Mouse (Mus musculus): ENCODE measurements around the gene Plk2.
"Not testable (repeated sequence)": the region's sequence is repeated elsewhere in the genome, so short reads cannot be mapped to it uniquely, and the experiment has no call there.

Gene Plk2

DNA sequence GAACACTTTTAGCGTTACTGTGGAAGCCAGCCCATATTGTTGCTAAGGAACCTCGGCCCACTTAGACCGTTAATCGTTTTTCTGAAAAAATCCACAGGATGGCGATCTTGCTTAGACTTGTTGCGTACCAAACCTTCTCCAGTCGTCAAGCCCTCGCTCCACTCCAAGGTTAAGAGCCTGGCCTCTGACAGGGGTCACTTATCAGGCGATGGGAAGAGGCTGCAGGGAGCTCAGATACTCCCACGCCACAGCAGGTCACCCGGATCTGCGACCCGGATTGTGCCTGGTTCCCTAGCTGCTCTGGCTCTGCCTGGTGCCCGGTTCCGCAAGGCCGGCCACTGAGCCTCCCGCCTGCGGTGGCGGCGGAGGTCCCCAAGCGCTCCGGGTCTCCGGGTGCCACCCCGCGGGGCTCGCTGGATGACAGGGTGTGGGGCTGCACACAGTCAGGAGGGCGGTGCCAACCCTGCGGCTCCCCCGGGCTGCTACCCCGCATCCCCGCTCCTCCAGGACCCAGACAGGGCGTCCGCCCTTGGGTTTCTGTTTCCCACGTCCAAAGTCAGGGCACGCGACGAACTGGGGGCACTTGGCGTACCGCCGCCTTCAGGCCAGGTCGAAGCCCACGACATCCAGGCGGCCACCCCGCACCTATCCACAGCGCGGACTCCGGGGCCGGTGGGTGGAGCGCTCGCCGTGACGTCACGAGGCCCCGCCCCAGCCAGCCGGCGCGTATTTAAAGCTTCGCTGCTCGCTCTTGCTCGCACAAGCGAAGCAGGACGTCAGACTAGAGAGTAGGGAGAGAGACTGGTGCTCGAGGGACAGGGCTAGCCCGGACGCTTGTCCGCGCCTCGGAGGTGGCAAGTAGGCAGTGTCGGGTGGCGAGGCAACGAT is at the start of gene Plk2:
Gene Plk2, plus strand, starts transcription at position 756 of the 888 bp plus-strand sequence.
- peak; percentile 79 to 82 for DNase-seq

DNA sequence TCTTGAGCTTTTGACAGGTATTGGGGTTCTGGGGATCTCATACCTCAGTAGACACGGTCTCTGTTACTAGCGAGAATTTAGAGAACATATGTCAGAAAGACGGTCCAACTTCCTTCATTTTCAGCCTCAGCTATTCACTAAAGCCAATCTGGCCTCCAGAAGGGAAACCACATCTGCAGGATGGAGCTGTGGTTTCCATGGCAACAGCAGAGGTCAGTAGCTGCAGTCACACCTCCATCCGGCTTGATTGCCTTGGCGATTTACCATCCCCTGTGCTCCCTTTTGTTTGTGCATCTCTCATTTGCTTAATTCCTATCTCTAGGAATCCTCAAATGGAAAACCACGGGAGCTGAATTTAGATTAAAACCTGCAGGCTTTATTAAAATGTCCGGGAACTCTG is 48.1 kb upstream of the Plk2 start:
- no peak for DNase-seq

DNA sequence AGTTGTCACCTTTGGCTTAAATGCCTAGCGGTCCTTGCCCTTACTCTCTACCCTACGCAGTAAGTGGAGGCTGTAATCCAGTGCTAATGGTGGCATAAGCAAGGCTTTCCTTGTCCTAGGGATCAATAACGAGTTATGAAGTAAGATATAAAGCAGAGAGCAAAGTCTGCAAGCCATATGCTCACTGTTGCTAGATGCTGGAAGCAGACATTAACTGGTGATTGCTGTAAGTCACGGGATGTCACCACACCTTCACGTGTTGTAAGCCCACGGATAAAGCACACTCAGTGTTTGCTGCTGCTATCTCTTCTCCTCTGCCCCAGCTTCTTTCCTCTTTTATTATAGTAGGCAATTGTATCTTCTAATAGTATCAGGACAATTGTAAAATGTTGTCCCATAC is 43.8 kb upstream of the Plk2 start:
- no peak for DNase-seq

GRCm38 (mm10) chr13:110356941-110357340 is 37.9 kb upstream of the Plk2 start, which contains the start of gene Gapt:
Gene Gapt (minus strand): TSS chr13:110357199.
- no peak for DNase-seq

DNA sequence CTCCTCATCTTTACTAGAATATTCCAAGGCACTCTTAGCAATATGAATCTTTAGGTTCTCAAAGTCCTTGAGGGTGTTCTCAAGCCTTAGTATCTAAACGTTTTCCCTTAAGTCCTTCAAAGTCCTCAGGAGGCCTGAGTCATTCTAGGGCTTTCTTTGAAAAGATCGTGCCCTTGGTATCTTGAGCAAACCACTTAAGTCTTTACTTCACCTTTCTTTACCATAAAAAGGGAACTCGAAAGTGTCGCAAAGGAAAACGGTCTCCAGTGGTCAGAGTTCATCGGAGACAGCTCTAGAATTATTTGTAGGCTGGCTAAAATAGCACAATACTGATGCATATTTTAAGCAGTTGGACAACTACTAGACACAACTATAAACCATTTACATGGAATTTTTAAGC is 31.1 kb upstream of the Plk2 start:
- no peak for DNase-seq

GRCm38 (mm10) chr13:110366477-110366876 is 28.4 kb upstream of the Plk2 start:
- DNase-seq, result no peak

GRCm38 (mm10) chr13:110367961-110368555 is 26.8 kb upstream of the Plk2 start:
- no peak for DNase-seq

DNA sequence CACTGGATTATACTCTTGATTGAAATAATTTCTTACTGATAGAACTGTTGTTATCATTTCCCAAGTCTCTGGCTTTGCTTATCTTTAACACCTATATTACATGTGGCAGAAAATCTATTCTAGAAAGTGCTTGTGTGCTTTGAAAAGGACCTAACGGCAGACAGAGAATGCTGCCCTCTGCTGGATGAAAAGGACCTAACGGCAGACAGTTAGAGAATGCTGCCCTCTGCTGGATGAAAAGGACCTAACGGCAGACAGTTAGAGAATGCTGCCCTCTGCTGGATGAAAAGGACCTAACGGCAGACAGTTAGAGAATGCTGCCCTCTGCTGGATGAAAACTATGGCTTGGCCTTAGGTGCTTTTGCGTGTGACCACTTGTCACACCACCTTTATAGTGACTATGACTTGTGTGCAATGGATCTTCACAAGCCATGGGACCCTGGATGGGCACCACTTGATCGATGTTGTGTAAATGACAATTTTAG is 26.2 kb upstream of the Plk2 start:
- DNase-seq, result not testable (repeated sequence)

DNA sequence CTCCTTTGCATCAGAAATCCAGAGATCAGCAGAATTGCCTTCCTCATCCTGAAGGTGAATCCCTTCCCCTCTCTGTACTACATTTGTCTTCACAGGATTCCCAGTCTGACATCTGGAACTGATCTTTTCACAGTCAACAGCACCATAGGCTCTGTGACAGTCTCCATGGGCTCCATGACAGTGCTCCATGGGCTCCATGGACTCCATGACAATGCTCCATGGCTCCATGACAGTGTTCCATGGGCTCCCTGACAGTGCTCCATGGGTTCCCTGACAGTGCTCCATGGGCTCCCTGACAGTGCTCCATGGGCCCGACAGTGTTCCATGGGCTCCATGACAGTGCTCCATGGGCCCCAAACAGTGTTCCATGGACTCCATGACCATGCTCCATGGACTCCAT is 25.2 kb upstream of the Plk2 start:
- DNase-seq, result no peak

GRCm38 (mm10) chr13:110382447-110382901 is 12.4 kb upstream of the Plk2 start:
- DNase-seq, result no peak

DNA sequence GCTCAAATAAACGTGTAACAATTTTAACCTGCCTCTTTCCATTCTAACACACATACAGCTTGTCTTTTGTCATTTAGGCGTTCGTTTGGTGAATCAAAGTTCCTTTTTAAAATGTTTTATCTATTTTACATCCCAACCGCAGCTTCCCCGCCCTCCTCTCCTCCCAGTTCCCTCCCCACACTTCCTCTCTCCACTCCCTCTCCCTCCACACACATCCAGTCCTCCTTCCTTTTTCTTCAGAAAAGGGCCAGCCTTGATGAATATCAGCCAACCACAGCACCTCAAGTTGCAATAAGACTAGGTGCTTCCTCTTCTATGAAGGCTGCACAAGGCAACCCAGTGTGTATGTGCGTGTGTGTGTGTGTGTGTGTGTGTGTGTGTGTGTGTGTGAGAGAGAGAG is 10.3 kb upstream of the Plk2 start:
- no peak for DNase-seq

DNA sequence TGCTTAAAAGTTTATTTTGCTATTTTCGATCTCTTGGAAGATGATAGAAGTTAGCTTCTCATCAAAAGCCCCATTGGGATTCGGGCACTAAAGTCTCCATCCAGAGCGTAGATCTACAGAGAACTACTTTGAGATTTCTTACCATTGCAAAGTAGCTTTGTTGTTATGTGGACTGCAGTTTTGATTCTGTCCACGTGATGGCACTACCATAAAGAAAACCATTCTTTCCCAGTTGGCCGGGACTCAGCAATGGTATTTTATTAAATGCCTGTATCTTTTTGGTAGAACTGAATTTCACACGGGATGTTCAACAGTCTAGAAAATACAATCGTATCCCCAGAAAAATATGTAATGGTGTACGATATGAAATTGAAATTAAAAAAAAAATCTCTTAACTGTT is 2.6 kb upstream of the Plk2 start:
- DNase-seq, result no peak

DNA sequence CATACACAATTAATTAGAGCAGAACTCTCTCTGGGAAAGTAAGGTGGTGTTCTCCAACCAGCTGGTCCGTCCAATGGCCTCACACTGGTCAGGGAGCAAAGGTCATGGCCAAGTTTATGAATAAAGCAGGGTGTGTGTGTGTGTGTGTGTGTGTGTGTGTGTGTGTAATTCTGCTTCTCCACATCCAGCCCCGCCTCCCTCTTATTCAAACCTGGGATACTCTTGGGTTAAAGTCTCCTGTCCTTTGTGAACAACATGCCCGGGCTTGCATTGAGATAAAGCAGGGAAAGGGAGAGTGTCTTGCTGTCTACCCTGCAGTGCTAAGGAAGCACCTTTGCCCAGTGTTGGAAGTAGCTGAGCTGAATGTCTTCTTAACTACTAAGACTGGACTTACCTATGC is 2.2 kb upstream of the Plk2 start:
- DNase-seq, result no peak

DNA sequence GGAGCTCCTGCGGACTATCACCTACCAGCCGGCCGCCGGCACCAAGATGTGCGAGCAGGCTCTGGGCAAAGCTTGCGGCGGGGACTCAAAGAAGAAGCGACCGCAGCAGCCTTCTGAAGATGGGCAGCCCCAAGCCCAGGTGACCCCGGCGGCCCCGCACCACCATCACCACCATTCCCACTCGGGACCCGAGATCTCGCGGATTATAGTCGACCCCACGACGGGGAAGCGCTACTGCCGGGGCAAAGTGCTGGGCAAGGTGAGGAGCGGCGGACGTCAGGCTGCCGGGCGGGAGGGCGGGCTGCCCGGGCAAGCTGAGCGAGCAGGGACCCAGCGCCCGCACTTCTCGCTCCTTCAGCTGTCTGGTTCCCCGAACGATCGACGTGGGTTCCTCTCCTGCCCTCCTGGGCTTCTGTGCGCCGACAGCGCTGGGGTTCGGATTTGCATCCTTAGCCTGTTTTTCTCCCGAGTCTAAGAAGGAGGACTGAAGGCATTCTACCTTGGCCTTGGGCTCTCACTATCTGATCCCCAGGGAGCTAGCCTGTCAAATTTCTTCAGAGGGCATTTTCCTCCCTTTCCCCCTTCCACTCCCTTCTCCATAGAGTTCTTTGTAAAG is 441 bp downstream of the Plk2 start:
- no peak for DNase-seq

DNA sequence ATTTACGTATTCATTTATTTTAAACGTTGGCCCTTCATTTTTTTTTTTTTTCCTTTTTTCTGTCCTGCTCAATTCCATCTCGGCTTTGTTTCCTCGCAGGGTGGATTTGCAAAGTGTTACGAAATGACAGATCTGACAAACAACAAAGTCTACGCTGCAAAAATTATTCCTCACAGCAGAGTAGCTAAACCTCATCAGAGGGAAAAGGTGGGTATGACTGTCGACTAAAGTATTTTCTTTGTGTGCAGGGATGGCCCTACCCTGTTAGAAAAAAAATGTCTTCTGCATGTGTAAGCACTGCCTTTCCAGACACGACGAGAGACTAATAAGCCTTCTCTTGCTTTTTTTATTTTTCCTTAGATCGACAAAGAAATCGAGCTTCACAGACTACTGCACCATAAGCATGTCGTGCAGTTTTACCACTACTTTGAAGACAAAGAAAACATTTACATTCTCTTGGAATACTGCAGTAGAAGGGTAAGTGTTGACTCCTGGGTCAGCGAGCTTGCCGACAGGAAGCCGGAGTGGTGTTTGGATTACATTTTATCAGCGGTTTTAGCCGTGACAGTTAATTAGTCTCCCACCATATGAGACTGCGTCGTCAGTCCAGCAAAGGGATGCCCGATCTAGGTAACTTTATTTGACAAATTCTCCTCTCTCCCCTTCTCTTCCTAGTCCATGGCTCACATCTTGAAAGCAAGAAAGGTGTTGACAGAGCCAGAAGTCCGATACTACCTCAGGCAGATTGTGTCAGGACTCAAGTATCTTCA is 1.3 kb downstream of the Plk2 start:
- DNase-seq, result no peak

- DNase-seq, result no peak
Measured at GRCm38 (mm10) chr13:110397750-110398149, 2.9 kb downstream of the Plk2 start.

DNA sequence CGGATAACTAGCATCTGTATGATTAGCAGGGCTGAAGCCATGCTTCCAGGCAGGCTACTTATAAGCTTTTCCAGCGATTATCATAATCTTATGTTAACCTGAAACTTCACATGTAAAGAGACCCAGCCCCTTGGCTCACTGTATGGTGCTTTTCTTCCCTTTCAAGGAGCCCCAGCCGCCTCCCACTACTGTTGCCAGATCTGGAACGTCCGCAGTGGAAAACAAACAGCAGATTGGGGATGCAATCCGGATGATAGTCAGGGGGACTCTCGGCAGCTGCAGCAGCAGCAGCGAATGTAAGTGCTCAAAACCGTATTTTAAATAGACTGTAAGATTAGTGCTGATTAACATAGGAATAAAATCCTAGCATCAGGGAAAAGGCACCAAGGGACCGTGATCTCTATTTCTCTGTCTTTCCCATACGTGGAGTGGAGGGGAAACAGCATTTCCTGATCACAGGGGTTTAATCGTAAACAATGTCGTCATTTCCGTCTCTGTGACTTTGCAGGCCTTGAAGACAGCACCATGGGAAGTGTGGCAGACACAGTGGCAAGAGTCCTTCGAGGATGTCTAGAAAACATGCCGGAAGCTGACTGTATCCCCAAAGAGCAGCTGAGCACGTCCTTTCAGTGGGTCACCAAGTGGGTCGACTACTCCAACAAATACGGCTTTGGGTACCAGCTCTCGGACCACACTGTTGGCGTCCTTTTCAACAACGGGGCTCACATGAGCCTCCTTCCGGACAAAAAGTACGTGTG is 3.8 kb downstream of the Plk2 start:
- DNase-seq, result no peak

DNA sequence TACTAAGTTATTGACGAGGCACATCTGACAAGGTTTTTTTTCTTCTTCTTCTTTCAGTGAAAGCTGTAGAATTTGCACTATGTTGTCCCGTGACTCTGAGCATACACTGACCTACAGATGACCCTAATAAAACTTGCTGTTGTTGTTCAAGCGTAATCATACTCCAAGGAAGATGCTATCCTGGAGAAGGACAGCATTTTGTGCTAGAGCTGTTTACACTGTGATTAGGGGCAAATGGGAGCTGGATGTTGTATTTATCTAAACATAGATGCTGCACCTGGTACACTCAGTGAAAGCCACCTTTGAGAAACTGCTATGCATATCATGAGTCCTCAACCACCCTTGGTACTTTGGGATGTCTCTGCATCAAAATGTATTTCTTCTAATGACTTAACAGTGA is 6.6 kb downstream of the Plk2 start:
- no peak for DNase-seq

- DNase-seq, result no peak
Measured at GRCm38 (mm10) chr13:110401877-110402276, 7.0 kb downstream of the Plk2 start.

DNA sequence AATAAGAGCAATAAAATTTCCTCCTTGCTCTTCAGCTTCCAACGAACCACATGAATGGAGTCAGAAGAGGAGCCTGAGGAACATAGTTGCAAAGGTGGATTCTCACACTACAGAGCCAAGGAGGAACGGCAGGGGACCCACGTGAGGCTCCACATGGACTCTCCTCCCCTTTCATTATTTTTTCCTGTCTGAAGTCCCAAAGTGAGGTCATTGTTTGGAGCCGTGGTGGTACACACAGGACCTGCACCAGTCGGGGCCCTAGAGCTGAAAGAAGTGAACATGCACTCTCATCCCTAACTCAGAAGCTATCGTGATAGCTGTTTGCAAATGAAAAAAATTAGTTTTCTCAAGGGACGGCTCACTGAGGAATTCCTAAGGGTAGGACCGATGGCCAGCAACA is 9.2 kb downstream of the Plk2 start:
- no peak for DNase-seq

- not testable (repeated sequence) for DNase-seq
Measured at GRCm38 (mm10) chr13:110404686-110405085, 9.8 kb downstream of the Plk2 start.

- DNase-seq, result no peak
Measured at GRCm38 (mm10) chr13:110406152-110406551, 11.3 kb downstream of the Plk2 start.
